Mouse (Mus musculus) testis, adult 2 months (tissue): ENCODE measurements around the gene Pias1.

Source experiments
- CTCF ChIP-seq: fragments of 200-500 bp; IDR thresholded peaks from 2 replicates; pipeline ENCODE4 v1.5.1; 2012; ENCODE audit warnings: low read depth, mild to moderate bottlenecking, inconsistent platforms, low read length, moderate library complexity; ENCODE audit not compliant: control insufficient read depth, insufficient read depth, insufficient replicate concordance
- POLR2A ChIP-seq: fragments of 200-500 bp; IDR thresholded peaks from 2 replicates; pipeline ENCODE4 v1.6.1; 2012; ENCODE audit warnings: low read depth, mild to moderate bottlenecking, inconsistent platforms, low read length, moderate library complexity; ENCODE audit not compliant: control insufficient read depth

DNA sequence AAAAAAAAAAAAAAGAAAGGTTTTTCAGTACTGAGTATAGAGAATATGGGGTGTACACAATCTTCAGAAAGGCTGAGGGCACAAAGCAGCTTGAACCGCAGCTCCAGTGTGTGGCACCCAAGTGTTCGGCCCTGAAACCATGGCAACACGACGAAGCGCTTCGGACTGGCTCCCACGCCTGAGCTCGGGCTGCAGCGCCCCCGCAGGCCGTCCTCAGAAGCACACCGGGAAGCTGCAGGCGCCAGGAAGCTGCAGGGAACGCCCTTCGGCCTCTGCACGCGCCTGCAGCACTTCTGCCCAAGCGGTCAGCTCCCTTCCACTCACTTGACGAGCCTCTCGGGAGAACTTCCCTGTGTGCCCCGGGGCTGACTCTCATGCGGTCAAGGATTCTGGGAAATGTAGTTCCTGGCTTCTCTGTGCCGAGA lies 159.1 kb downstream of the Pias1 start:
- peak; percentile 98 for TF ChIP-seq CTCF
- TF ChIP-seq POLR2A: peak; percentile 58; the same call in 1 of the 2 replicates
